Mouse (Mus musculus) activated CD4-positive, CD25-positive, alpha-beta regulatory T cell, adult 4 months (primary cell): ENCODE results near the gene BC025920. TPM values are rescaled to one million over a fixed set of nuclear protein-coding genes. Genes with fewer than 3 reads are reported as not detected.

ENCODE experiments used
- ATAC-seq: one replicate; pipeline ENCODE4 v1.8.0; 2017
- polyA plus RNA-seq, 2 experiments: library from polyadenylated mRNA; unstranded; fragments of 100-300 nt; shearing (Covaris generic); gene quantifications; one replicate each; pipeline ENCODE4 v1.2.1; 2017

BC025920 gene
- polyA plus RNA-seq, 2 experiments from 2014 or later, result 1.5 to 2.5 TPM

DNA sequence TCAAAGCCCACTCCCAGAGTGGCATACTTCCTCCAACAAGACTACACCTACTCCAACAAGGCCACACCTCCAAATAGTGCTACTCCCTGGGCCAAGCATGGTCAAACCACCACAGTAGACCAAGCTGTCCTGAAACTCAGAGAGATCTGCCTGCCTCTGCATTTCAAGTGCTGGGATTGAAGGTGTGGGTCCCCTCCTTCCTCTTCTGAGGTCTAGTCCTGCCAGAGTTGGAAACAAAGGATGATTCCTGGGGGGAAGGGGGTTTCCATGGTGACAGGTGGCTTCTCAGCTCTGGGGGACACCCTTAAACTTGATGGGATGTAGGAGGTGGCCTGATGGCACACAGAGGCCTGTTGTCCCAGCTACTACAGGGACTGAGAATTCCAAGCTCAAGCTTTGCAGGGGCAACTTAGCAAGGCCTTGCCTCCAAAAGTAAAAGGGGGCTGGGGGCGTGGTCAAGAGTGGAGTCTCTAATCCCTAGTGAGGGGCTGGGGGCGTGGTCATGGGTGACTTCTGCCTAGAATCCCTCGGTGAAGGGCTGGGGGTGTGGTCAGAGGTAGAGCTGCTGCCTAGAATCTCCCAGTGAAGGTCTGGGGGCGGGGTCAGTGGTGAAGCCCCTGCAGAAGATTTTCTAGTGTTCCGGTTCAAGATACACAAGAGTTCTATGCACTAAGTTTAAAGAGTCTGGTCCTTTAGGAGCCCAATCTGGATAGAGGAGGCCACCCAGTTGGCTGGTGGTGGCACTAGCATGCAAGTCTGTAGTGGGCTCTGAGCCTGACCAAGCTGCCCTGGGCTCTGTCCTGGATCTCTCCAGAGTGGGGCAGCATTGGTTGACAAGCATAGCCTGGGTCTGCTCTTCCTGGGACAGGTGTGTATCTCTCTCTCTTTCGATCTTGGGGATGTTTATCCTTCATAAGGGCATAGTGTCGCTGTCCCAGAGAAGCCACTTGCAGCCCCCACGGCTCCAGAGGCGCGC is 31.7 kb upstream of the BC025920 start, which contains the start of gene Tle2:
TSS of gene Tle2 (plus strand) at position 481 of the 976 bp plus-strand sequence.
- ATAC-seq, result no peak

DNA sequence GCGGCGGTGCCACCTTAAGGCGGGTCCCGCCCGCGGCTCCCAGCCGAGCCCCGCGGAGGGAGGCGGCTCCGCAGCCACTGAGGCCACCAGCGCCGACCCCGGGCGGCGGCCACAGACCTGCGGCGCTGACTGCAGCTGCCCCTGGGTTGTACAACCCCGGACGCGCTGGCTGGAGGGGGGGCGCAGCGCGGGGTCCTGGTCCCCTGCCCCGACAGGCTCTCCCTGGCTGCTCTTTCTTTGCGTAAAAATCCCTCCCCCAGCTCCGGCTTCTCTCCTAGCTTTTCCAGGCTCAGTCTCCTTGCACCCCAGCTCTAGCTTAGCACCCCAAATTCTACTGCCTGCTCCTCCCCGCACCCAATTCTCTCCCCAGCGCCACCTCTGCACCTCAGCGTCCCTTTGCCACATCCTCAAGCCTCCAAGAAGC is 30.9 kb upstream of the BC025920 start:
- ATAC-seq, result no peak

DNA sequence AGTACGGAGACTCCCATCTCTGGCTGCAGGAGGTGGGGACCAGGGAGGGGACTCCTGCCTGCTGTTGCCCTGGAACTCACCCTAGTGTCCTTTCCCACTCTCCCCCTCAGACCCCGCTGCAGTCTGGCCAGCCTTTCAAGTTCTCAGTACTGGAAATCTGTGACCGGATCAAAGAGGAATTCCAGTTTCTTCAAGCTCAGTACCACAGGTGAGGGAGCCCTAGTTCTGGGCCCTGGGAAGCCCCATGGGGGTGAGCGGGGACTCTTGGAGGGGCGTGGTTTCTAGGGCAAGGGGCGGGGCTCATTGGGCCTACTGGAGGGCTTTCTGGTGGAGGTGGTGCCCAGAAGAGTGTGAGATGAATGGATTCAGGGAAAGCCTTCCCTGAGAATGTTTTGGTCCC is 30.4 kb upstream of the BC025920 start:
- no peak for ATAC-seq

DNA sequence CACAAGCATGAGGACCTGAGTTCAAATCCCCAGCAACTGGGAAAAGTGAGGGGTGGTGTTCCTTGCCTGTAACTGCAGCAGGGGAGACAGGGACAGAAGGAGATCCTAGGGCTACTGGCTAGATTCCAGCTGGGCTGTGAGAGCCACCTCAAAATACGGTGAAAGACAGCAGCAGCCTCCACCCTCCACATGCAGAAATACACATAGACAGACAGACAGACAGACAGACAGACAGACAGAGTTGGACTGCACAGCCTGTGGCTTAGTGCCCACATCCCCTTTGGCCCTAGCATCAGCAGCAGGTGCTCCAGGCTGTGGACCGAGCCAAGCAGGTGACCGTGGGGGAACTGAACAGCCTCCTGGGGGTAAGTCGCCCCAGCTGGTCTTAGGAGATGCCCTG is 26.1 kb upstream of the BC025920 start:
- no peak for ATAC-seq

DNA sequence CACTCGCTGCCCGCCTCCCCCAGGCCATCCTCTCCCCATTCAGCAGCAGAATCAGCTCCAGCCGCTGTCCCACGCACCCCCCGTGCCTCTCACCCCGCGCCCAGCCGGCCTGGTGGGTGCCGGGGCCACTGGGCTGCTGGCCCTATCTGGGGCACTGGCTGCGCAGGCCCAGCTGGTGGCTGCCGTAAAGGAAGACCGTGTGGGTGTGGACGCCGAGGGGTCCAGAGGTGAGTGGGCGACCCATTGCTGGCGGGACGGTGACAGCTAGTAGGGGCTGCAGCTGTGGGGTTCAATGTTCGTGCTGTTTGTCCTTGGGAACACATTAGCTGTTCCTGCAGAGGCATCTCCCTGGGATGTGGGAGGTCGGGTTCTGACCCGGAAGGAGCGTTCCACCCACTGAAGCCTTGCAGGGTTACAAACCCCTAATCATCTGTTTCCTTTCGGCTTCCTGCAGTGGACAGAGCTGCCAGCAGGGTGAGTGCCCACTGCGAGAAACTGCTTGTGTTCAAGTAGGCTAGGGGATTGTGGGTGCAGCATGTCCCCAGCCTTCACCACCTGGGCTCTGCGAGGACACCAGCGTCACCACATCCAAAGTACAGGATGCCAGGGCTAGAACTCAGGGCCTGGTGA is 25.5 kb upstream of the BC025920 start:
- ATAC-seq, result peak; percentile 54

DNA sequence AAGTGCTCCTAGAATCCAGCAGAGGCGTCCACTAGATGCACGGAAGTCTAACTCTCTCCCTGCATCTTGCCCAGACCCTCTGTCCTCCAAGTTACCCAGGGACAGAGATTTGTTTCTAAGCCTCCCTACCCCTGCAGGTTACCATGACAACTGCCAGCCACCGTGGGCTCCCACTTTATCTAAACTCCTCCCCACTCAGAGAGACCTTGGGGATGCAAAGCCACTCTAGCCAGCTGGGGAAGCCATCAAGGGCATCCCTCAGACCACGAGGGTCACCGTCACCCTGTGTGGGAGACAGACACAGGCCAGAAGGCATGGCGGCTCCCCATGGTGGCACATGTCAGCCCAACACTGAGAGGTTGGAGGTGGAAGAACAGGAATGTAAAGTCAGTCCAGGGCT is 22.7 kb upstream of the BC025920 start:
- ATAC-seq, result no peak

DNA sequence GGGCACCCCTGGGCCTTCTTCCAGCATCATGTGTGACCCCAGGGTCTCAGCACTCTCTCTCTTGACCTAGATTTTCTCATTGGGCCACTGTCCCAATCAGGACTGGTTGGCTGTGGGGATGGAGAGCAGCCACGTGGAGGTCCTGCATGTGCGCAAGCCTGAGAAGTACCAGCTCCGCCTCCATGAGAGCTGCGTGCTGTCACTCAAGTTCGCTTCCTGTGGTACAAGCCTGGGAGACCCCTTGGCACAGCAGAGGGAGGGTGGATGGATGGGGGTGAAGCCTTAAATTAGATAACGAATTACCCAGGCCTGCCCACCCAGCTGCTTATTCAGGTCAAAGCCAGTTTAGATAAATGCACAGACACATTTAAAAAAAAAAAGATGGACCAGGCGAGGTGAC is 17.3 kb upstream of the BC025920 start:
- no peak for ATAC-seq

DNA sequence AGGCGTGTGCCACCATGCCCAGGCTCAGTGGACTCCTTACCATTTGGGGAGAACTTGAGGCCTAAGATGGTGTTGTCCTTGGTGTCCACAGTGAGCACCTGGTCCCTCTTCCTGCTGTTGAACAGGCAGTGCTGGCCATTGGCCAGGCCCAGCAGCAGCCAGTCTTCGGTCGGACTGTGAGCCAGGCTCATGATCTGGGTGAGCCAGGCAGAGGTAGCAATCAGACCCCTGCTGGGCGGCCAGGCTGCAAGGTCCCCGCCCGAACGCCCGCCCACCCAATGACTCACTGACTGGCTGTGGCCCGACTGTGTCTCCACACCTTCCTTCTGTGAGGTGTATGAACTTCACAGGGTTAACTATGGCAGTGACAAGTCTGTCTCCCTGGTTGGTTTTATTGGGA is 14.2 kb upstream of the BC025920 start:
- no peak for ATAC-seq

DNA sequence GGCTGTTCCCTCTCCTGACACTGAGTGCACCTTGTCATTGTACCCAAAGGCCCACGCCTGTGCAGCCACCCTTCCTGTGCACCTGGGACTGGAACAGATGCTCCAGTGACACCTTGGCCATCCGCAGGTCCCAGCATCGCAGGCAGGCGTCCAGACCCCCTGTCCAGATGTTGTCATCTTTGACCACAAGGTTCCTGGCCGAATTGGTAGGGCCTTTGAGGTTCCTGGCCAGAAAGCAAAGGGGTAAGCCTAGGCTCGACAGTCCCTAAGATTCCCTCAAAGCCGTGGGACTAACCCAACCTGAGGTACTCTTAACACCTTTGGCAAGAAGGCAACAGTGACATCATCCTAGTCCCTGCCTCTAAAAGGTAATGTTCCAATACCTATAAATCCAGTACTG is 13.4 kb upstream of the BC025920 start:
- no peak for ATAC-seq

DNA sequence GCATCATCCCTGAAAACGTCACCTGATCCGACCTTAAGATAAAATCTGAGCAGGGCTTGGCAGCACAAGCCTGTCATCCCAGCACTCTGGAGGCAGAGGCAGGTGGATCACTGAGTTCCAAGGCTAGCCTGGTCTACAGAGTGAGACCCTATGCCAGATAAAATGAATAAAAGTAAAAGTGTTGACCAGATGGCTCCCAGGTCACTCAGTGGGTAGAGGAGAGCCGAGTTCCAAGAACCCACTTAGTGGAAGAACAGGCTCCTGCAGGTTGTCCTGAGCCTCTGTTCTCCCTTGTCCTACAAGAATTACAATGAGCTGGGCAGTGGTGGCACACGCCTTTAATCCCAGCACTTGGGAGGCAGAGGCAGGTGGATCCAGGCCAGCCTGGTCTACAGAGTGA is 12.8 kb upstream of the BC025920 start:
- ATAC-seq, result no peak

DNA sequence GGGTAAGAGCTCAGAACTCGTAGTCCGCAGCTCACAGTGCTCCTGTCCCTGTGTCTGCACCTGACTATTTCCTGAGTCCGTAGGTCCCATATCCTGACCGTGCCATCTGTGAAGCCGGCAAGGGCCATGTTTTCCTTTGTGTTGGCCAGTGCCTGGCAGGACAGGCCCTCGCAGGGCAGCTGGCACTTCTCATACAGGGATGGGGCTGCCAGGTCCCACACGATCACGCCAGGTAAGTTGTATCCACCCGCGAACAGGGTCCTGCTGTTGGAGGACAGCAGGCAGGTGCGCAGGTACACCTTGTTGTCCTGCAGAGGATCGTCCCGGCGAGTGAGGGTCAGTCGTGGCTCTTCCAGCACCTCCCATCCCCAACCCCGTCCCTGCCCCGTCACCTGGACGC is 12.1 kb upstream of the BC025920 start:
- ATAC-seq, result no peak

DNA sequence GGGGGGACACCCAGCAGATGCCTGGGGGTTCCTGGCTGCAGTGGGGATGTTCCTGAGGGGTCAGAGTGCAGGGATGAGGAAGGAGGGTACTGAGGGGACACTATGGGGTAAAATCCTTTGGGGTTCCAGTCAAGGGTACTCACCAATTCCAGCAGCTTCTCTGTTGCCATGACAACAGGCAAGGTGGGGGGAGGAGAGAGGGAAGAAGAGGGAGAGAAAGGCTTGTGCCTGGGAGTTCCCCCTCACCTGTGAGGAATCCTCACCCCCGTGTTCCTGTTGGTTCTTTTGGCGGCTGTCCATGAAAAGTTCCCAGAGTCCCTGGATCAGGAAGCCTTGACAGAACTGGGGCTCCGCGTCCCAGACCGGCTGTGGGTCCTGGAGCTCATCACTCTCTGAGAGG is 10.5 kb upstream of the BC025920 start:
- ATAC-seq, result no peak

DNA sequence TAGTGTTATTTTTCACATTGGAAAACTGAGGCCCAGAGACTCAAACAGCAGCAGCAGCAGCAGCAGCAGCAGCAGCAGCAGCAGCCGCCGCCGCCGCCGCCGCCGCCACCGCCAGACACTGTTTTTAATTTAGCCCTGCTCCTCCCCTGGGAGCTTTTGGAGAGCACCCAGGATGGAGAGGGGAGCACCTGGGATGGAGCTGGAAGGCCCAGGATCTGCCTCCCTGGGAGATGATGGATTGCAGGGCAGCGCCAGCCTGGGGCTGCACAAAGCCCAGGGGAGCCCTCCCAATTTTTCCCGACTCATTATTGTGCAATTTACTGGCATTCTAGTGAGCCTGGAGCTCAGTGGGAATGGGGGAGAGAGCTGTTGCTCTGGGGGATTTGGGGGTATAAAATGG is 9.5 kb upstream of the BC025920 start:
- no peak for ATAC-seq

DNA sequence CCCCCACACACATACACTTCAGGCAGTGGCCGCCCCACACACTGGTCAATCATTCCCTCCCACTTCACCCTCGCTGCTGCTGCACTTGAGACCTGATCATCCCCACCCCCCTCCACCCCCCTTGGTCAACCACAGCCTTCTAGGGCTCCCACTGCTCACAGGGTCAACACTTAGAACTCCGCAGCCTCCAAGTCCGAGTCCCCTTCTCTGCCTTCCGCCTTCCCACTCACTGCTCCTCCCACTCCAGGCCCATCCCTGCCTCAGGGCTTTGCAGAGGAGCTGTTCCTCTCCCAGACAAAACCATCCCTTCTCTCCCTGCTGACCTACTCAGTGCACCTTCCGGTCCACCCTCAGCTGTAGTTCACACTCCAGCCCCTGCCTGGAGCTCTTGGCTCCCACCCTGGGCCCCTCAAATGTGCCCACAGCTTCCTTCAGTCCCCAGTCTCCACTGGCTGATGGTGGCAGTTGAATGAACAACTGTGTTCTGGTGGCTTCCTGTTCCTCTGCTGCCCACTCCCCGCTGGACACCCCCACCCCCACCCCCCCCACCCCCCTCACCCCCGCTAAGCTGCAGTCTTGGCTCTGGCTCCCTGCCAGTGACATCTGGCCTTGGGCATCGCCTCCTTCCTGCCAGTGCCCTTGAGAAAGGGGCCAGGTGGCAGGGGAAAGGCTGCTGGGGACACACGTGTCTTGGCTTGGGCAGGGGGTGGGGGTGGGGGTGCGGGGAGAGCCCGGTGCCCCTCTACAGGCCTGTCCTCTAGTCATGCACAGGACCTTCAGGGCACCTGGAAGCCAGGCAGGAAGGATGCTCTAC is 8.7 kb upstream of the BC025920 start:
- no peak for ATAC-seq

DNA sequence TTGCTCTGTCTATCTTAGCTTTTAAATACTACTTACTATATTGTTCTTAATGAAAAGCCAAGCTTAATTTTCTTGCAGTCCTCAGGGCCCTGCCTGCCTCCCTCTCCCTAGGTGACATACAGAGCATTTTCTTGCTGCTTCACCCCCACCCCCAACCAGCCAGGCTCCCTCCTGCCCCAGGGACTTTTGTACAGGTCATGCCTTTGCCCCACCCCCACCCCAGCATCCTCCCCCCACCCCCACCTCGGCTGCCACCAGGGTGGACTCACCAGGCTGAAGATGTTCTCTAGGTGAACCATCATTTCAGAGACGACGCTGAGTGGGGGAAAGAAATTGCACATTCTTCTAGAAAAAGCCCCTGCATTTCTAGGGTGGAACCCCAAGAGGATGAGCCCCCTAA is 7.7 kb upstream of the BC025920 start:
- no peak for ATAC-seq

DNA sequence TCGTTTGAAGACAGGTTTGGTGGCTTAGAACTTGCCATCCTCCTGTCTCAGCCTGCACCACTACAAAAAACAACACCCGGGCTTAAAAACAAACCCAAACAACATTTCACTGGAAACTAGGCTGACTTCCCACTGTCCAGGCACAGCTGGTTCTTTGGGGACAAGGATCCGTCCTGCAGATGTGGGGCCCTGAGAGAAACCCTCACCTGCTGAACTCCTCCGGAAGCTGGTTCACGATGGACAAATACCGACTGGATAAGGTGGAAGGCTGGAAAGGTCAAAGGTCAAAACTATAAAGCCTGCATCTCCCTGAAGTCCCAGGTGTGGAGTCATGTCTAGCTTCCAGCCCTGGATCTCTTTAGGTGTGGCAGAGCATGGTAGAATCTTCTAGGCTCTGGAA is 7.2 kb upstream of the BC025920 start:
- no peak for ATAC-seq

DNA sequence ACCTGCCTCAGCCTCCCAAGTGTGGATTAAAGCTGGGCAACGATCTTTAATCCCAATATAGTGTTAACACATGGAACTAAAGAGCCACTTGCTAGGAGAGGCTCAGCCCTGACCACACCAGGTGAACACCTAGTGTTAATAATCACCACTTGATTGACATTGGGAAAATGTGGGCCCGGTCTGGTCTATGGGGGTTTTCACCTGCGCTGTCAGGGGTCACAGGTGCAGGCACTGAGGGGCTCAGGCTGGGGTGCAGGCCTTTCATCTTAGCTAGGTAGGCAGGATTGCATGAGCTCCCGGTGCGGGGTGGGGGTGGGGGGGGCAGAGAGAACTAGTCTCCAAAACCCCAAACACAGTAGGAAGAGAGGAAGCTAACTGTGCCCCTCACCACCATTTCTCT is 6.4 kb upstream of the BC025920 start:
- ATAC-seq, result no peak

DNA sequence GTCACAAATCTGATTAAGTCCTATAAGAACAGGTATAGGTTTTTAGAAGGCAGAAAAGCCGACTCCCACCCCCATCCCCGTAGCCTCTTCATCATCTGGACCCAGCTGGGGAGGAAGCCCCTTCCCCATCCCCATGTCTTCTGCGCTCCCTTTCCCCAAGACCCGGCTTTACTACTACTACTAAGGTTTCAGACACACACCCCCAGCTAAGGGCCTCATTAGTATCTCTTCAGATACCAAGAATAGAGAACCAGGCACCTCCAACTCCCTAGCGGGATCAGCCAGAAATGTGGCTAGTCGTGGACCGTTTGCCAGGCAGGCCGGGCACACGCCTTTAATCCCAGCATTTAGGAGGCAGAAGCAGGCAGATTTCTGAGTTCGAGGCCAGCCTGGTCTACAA is 6.0 kb upstream of the BC025920 start:
- no peak for ATAC-seq

DNA sequence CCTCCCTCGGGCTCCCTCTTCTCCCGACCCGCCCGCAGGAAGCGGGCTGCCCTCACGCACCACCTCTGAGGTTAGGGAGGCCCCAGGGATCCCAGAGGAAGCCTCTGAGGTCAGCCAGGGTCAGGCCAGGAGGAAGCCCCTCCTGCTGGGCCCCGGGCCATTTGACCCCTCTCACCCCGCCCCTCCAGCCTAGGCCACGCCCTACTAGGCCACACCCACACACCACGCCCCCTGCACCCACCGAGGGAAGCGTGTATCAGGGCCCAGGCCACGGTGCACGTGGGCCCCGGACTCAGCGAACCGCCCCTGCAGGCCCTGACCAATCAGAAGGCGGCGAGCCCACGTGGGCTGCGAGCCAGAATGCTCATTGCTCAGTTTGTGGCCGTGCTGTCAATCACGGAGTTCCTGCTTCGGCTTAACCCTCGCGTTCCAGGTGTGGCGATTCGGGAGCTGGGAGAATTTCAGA is 5.3 kb upstream of the BC025920 start, which contains the start of gene Tle6:
TSS of gene Tle6 (minus strand) at position 336 of the 466 bp plus-strand sequence.
- peak; percentile 43 for ATAC-seq

DNA sequence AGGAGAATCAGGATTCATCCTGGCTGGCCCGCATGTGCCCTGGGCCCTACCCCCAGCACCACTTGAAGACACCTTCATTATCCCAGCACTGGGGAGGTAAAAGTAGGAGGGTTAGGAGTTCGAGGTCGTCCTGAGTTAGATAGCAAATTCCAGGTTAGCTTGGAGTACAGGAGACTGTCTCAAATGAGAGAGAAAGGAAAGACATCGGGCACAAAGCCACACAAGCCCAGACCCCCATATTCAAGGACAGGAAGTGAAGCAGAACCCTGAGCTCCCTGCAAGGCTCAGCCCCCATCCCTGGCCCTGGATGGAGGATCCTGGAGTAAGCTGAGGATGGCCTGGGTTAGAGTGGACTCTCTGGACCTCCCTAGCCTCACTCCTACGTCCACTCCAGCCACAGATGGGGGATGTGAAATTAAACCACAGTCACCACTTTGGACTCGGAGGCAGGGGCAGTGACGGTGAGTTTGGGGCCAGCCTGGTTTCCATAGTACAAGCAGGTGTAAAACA is 4.6 kb upstream of the BC025920 start:
- ATAC-seq, result no peak

DNA sequence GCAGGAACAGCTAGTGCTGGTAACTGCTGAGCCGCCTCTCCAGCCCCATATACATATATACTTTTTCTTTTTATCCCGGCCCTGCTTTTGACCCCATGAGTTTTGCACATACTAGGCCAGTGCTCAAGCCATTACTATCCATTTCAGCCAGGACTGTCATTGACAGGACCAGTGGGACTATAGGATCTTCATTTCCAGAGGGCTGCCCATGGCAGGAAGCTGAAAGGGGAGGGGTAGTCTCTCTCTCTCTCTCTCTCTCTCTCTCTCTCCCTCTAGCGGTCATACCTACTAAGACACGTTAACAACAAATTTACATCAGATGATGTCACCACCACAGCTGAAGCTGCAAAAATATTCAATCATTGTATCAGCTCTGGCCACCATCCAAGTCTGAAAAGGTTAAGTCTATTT is 3.3 kb upstream of the BC025920 start:
- peak; percentile 45 for ATAC-seq
